Mouse (Mus musculus): ENCODE data around the gene Gm20388. TPM values are rescaled to one million over a fixed set of nuclear protein-coding genes. Genes with fewer than 3 reads are reported as not detected.
A peak's percentile ranks its signal among the peaks of the same experiment; 100 is the strongest.
"Not testable (repeated sequence)": the region's sequence is repeated elsewhere in the genome, so short reads cannot be mapped to it uniquely, and the experiment has no call there.

Gm20388 gene
- polyA plus RNA-seq, 1 experiment from 2014 or later, result not detected

- Histone ChIP-seq H3K27me3 (ENCODE audit: control insufficient read depth, insufficient read depth, low read depth, low read length) (peaks cover 11% of the 10 kb centered on the region), H3K4me1 (replicated peaks; ENCODE audit: control insufficient read depth, insufficient read depth, low read length) (peaks cover 11% of the 10 kb centered on the region)
- not testable (repeated sequence) for H3K4me3 ChIP-seq (ENCODE audit: low read length); H3K27ac ChIP-seq (ENCODE audit: low read length); H3K9me3 ChIP-seq (ENCODE audit: control insufficient read depth, low read length); H3K9ac ChIP-seq (ENCODE audit: low read length); ATAC-seq (ENCODE audit: low read depth); H3K36me3 ChIP-seq (ENCODE audit: control insufficient read depth, insufficient read depth, low read length); H3K4me2 ChIP-seq (ENCODE audit: low read depth, low read length)
- 65% methylated on average over 1 of the region's 1 CpGs for WGBS
These were observed 3609.4 kb downstream of the Gm20388 start for GRCm38 (mm10) chr8:123520048-123520447.

- Histone ChIP-seq H3K27ac (ENCODE audit: low read length) (no peak overlapping the region), H3K9ac (ENCODE audit: low read length) (no peak overlapping the region), H3K4me1 (replicated peaks; ENCODE audit: control insufficient read depth, insufficient read depth, low read length) (no peaks in the 10 kb centered on the region), H3K9me3 (ENCODE audit: control insufficient read depth, low read length) (no peaks in the 10 kb centered on the region), H3K4me3 (ENCODE audit: low read length) (no peak overlapping the region), H3K4me2 (ENCODE audit: low read depth, low read length) (no peak overlapping the region), H3K27me3 (ENCODE audit: control insufficient read depth, insufficient read depth, low read depth, low read length) (no peaks in the 10 kb centered on the region), H3K36me3 (ENCODE audit: control insufficient read depth, insufficient read depth, low read length) (peaks cover 49% of the 10 kb centered on the region)
- 88% methylated on average over 25 of the region's 25 CpGs for WGBS
- ATAC-seq (ENCODE audit: low read depth), result no peak
These were observed 3617.3 kb downstream of the Gm20388 start for GRCm38 (mm10) chr8:123527720-123528489.

- Histone ChIP-seq H3K4me3 (ENCODE audit: low read length) (no peak overlapping the region), H3K9me3 (ENCODE audit: control insufficient read depth, low read length) (no peaks in the 10 kb centered on the region), H3K4me1 (replicated peaks; ENCODE audit: control insufficient read depth, insufficient read depth, low read length) (no peaks in the 10 kb centered on the region), H3K27me3 (ENCODE audit: control insufficient read depth, insufficient read depth, low read depth, low read length) (0 out of 2 replicates have a peak, but pooled peaks cover 2% of the 10 kb centered on the region), H3K4me2 (ENCODE audit: low read depth, low read length) (no peak overlapping the region), H3K36me3 (ENCODE audit: control insufficient read depth, insufficient read depth, low read length) (peaks cover 22% of the 10 kb centered on the region; the same call in 1 of the 2 replicates), H3K27ac (ENCODE audit: low read length) (no peak overlapping the region), H3K9ac (ENCODE audit: low read length) (no peak overlapping the region)
- WGBS, result 90% methylated on average over 9 of the region's 9 CpGs
- ATAC-seq (ENCODE audit: low read depth), result no peak
These were observed 3625.8 kb downstream of the Gm20388 start for GRCm38 (mm10) chr8:123536242-123536989.

GRCm38 (mm10) chr8:123536990-123537380 lies 3626.3 kb downstream of the Gm20388 start:
- Histone ChIP-seq H3K9ac (ENCODE audit: low read length) (no peak overlapping the region), H3K27me3 (ENCODE audit: control insufficient read depth, insufficient read depth, low read depth, low read length) (0 out of 2 replicates have a peak, but pooled peaks cover 2% of the 10 kb centered on the region), H3K4me3 (ENCODE audit: low read length) (no peak overlapping the region), H3K4me2 (ENCODE audit: low read depth, low read length) (no peak overlapping the region), H3K36me3 (ENCODE audit: control insufficient read depth, insufficient read depth, low read length) (peaks cover 19% of the 10 kb centered on the region; the same call in 1 of the 2 replicates), H3K9me3 (ENCODE audit: control insufficient read depth, low read length) (no peaks in the 10 kb centered on the region), H3K4me1 (replicated peaks; ENCODE audit: control insufficient read depth, insufficient read depth, low read length) (no peaks in the 10 kb centered on the region), H3K27ac (ENCODE audit: low read length) (no peak overlapping the region)
- 25% methylated on average over 7 of the region's 10 CpGs for WGBS
- ATAC-seq (ENCODE audit: low read depth), result 0 out of 2 replicates have a peak, but pooled peaks have one; percentile 17

- ATAC-seq (ENCODE audit: low read depth); H3K27ac ChIP-seq (ENCODE audit: low read length); H3K4me1 ChIP-seq (replicated peaks; ENCODE audit: control insufficient read depth, insufficient read depth, low read length); H3K4me3 ChIP-seq (ENCODE audit: low read length); H3K9me3 ChIP-seq (ENCODE audit: control insufficient read depth, low read length); H3K9ac ChIP-seq (ENCODE audit: low read length); H3K27me3 ChIP-seq (ENCODE audit: control insufficient read depth, insufficient read depth, low read depth, low read length); H3K4me2 ChIP-seq (ENCODE audit: low read depth, low read length): not testable (repeated sequence)
- peaks cover 17% of the 10 kb centered on the region; the same call in 1 of the 2 replicates for H3K36me3 ChIP-seq (ENCODE audit: control insufficient read depth, insufficient read depth, low read length)
- 78% methylated on average over 3 of the region's 14 CpGs for WGBS
These were observed 3627.0 kb downstream of the Gm20388 start for GRCm38 (mm10) chr8:123537641-123538040.

- H3K4me1 ChIP-seq (replicated peaks; ENCODE audit: control insufficient read depth, insufficient read depth, low read length); H3K9me3 ChIP-seq (ENCODE audit: control insufficient read depth, low read length); H3K36me3 ChIP-seq (ENCODE audit: control insufficient read depth, insufficient read depth, low read length); H3K4me2 ChIP-seq (ENCODE audit: low read depth, low read length); H3K27me3 ChIP-seq (ENCODE audit: control insufficient read depth, insufficient read depth, low read depth, low read length); H3K4me3 ChIP-seq (ENCODE audit: low read length); ATAC-seq (ENCODE audit: low read depth); H3K9ac ChIP-seq (ENCODE audit: low read length); H3K27ac ChIP-seq (ENCODE audit: low read length): not testable (repeated sequence)
- no CpG with 5 or more reads among the region's 45 CpGs for WGBS
These were observed 3653.6 kb downstream of the Gm20388 start for GRCm38 (mm10) chr8:123564221-123564620.

GRCm38 (mm10) chr8:123575386-123575785 lies 3664.7 kb downstream of the Gm20388 start:
- not testable (repeated sequence) for H3K4me1 ChIP-seq (replicated peaks; ENCODE audit: control insufficient read depth, insufficient read depth, low read length); H3K27ac ChIP-seq (ENCODE audit: low read length); H3K4me2 ChIP-seq (ENCODE audit: low read depth, low read length); H3K9ac ChIP-seq (ENCODE audit: low read length); H3K9me3 ChIP-seq (ENCODE audit: control insufficient read depth, low read length); H3K36me3 ChIP-seq (ENCODE audit: control insufficient read depth, insufficient read depth, low read length); H3K27me3 ChIP-seq (ENCODE audit: control insufficient read depth, insufficient read depth, low read depth, low read length); ATAC-seq (ENCODE audit: low read depth); H3K4me3 ChIP-seq (ENCODE audit: low read length)
- WGBS, result 78% methylated on average over 1 of the region's 10 CpGs

GRCm38 (mm10) chr8:123600666-123601172 lies 3690.1 kb downstream of the Gm20388 start:
- not testable (repeated sequence) for ATAC-seq (ENCODE audit: low read depth); H3K4me3 ChIP-seq (ENCODE audit: low read length); H3K9me3 ChIP-seq (ENCODE audit: control insufficient read depth, low read length); H3K27me3 ChIP-seq (ENCODE audit: control insufficient read depth, insufficient read depth, low read depth, low read length); H3K4me1 ChIP-seq (replicated peaks; ENCODE audit: control insufficient read depth, insufficient read depth, low read length); H3K36me3 ChIP-seq (ENCODE audit: control insufficient read depth, insufficient read depth, low read length); H3K9ac ChIP-seq (ENCODE audit: low read length); H3K27ac ChIP-seq (ENCODE audit: low read length); H3K4me2 ChIP-seq (ENCODE audit: low read depth, low read length)
- WGBS, result 76% methylated on average over 11 of the region's 19 CpGs

- not testable (repeated sequence) for H3K9ac ChIP-seq (ENCODE audit: low read length); H3K36me3 ChIP-seq (ENCODE audit: control insufficient read depth, insufficient read depth, low read length); H3K27ac ChIP-seq (ENCODE audit: low read length); H3K4me2 ChIP-seq (ENCODE audit: low read depth, low read length); H3K9me3 ChIP-seq (ENCODE audit: control insufficient read depth, low read length); H3K27me3 ChIP-seq (ENCODE audit: control insufficient read depth, insufficient read depth, low read depth, low read length); H3K4me3 ChIP-seq (ENCODE audit: low read length); H3K4me1 ChIP-seq (replicated peaks; ENCODE audit: control insufficient read depth, insufficient read depth, low read length)
- ATAC-seq (ENCODE audit: low read depth), result peak; percentile 54; the same call in 1 of the 2 replicates
- no CpG with 5 or more reads among the region's 40 CpGs for WGBS
These were observed 3690.8 kb downstream of the Gm20388 start for GRCm38 (mm10) chr8:123601457-123601856.
